Mouse (Mus musculus) liver, embryonic 14.5 days (tissue): ENCODE measurements around the gene Klhl15.

Experiments used
- CTCF ChIP-seq: IDR thresholded peaks from 2 replicates; pipeline ENCODE4 v1.5.1; 2016; ENCODE audit warnings: antibody characterized with exemption, low read depth, control low read depth
- EP300 ChIP-seq: IDR thresholded peaks from 2 replicates; pipeline ENCODE4 v1.6.1; 2016; ENCODE audit warnings: antibody characterized with exemption, low read depth

- TF ChIP-seq CTCF = peak; percentile 74
- no peak for TF ChIP-seq EP300
Measured at GRCm38 (mm10) chrX:94197789-94198188, 36.6 kb upstream of the Klhl15 start.
